Mouse (Mus musculus) CD4-positive, CD25-positive, alpha-beta regulatory T cell (primary cell): Measurements from ENCODE around the gene Gm11983. TPM values are rescaled to one million over a fixed set of nuclear protein-coding genes. Genes with fewer than 3 reads are reported as not detected.

Experiments
- polyA plus RNA-seq: library from polyadenylated mRNA; unstranded; fragments of 100-300 nt; shearing (Covaris generic); gene quantifications from one replicate; pipeline ENCODE4 v1.2.1, GENCODE M21; 2017

Gene Gm11983
- not detected for polyA plus RNA-seq

GRCm38 (mm10) chr11:6837554-6837953 is at the start of gene Gm11983:
Gene Gm11983 (minus strand): TSS chr11:6837654.

Other genes with a start within 250 kb of the Gm11983 start
- gene Nacad, start 231.6 kb downstream of the Gm11983 start, polyA plus RNA-seq = 1.3 TPM
- gene Tbrg4, start 211.6 kb downstream of the Gm11983 start, polyA plus RNA-seq = 17.7 TPM
- gene Wap, start 199.0 kb downstream of the Gm11983 start, polyA plus RNA-seq = not detected
- 3.4 TPM for gene Ramp3, start 179.1 kb downstream of the Gm11983 start, polyA plus RNA-seq
- 0.22 TPM for gene Adcy1, start 225.8 kb upstream of the Gm11983 start, polyA plus RNA-seq